Mouse (Mus musculus): ENCODE results near the gene Pycr2. TPM values are rescaled to one million over a fixed set of nuclear protein-coding genes. Genes with fewer than 3 reads are reported as not detected.
A peak's percentile ranks its signal among the peaks of the same experiment; 100 is the strongest.

Pycr2 gene
- polyA plus RNA-seq, 1 experiment, result 40.2 TPM

- Histone ChIP-seq H3K4me1 (ENCODE audit: control insufficient read depth, insufficient read depth, low read length) (peaks cover 11% of the 10 kb centered on the region; the same call in 1 of the 2 replicates), H3K4me3 (replicated peaks; ENCODE audit: insufficient read depth, low read depth, low read length) (no peak overlapping the region), H3K27me3 (ENCODE audit: control insufficient read depth, insufficient read depth, low read length) (no peaks in the 10 kb centered on the region), H3K27ac (ENCODE audit: insufficient read depth, low read length) (no peak overlapping the region)
- TF ChIP-seq CTCF (IDR thresholded peaks at IDR 0.05; ENCODE audit: borderline replicate concordance, insufficient read depth, low read depth, low read length), result no peak
- TF ChIP-seq POLR2A (IDR thresholded peaks at IDR 0.05; ENCODE audit: borderline replicate concordance, insufficient read depth, low read length), result no peak
- whole genome bisulfite sequencing, result 89% methylated on average over 17 of the region's 17 CpGs
- DNase-seq, result no peak
Observed at GRCm38 (mm10) chr1:180905876-180906275, 1.8 kb downstream of the Pycr2 start.

- TF ChIP-seq CTCF (IDR thresholded peaks at IDR 0.05; ENCODE audit: borderline replicate concordance, insufficient read depth, low read depth, low read length), result no peak
- no peak for TF ChIP-seq POLR2A (IDR thresholded peaks at IDR 0.05; ENCODE audit: borderline replicate concordance, insufficient read depth, low read length)
- DNase-seq, result no peak
- Histone ChIP-seq H3K4me3 (replicated peaks; ENCODE audit: insufficient read depth, low read depth, low read length) (no peak overlapping the region), H3K27ac (ENCODE audit: insufficient read depth, low read length) (no peak overlapping the region), H3K4me1 (ENCODE audit: control insufficient read depth, insufficient read depth, low read length) (peaks cover 11% of the 10 kb centered on the region; the same call in 1 of the 2 replicates), H3K27me3 (ENCODE audit: control insufficient read depth, insufficient read depth, low read length) (no peaks in the 10 kb centered on the region)
- 88% methylated on average over 24 of the region's 24 CpGs for WGBS
Observed at GRCm38 (mm10) chr1:180906461-180907147, 2.5 kb downstream of the Pycr2 start.

- Histone ChIP-seq H3K27ac (ENCODE audit: insufficient read depth, low read length) (no peak overlapping the region), H3K4me1 (ENCODE audit: control insufficient read depth, insufficient read depth, low read length) (0 out of 2 replicates have a peak, but pooled peaks cover 2% of the 10 kb centered on the region), H3K4me3 (replicated peaks; ENCODE audit: insufficient read depth, low read depth, low read length) (no peak overlapping the region), H3K27me3 (ENCODE audit: control insufficient read depth, insufficient read depth, low read length) (no peaks in the 10 kb centered on the region)
- peak; percentile 17; the same call in 1 of the 2 replicates for TF ChIP-seq CTCF (IDR thresholded peaks at IDR 0.05; ENCODE audit: borderline replicate concordance, insufficient read depth, low read depth, low read length)
- TF ChIP-seq POLR2A (IDR thresholded peaks at IDR 0.05; ENCODE audit: borderline replicate concordance, insufficient read depth, low read length), result no peak
- 44% methylated on average over 8 of the region's 8 CpGs for WGBS
- DNase-seq, result no peak
Observed at GRCm38 (mm10) chr1:180911138-180911537, 7.0 kb downstream of the Pycr2 start.

- TF ChIP-seq CTCF (IDR thresholded peaks at IDR 0.05; ENCODE audit: borderline replicate concordance, insufficient read depth, low read depth, low read length) (no peak), POLR2A (IDR thresholded peaks at IDR 0.05; ENCODE audit: borderline replicate concordance, insufficient read depth, low read length) (no peak)
- no peak for DNase-seq
- H3K27me3 ChIP-seq (ENCODE audit: control insufficient read depth, insufficient read depth, low read length), result no peaks in the 10 kb centered on the region
- 62% methylated on average over 20 of the region's 20 CpGs for WGBS
- no peak overlapping the region for H3K4me3 ChIP-seq (replicated peaks; ENCODE audit: insufficient read depth, low read depth, low read length)
- H3K4me1 ChIP-seq (ENCODE audit: control insufficient read depth, insufficient read depth, low read length), result no peaks in the 10 kb centered on the region
- no peak overlapping the region for H3K27ac ChIP-seq (ENCODE audit: insufficient read depth, low read length)
Observed at GRCm38 (mm10) chr1:180911653-180912287, 7.7 kb downstream of the Pycr2 start.

- 89% methylated on average over 5 of the region's 5 CpGs for WGBS
- Histone ChIP-seq H3K4me3 (replicated peaks; ENCODE audit: insufficient read depth, low read depth, low read length) (no peak overlapping the region), H3K27me3 (ENCODE audit: control insufficient read depth, insufficient read depth, low read length) (no peaks in the 10 kb centered on the region), H3K27ac (ENCODE audit: insufficient read depth, low read length) (no peak overlapping the region), H3K4me1 (ENCODE audit: control insufficient read depth, insufficient read depth, low read length) (no peaks in the 10 kb centered on the region)
- DNase-seq, result no peak
- no peak for TF ChIP-seq CTCF (IDR thresholded peaks at IDR 0.05; ENCODE audit: borderline replicate concordance, insufficient read depth, low read depth, low read length)
- TF ChIP-seq POLR2A (IDR thresholded peaks at IDR 0.05; ENCODE audit: borderline replicate concordance, insufficient read depth, low read length), result no peak
Observed at GRCm38 (mm10) chr1:180912792-180913191, 8.7 kb downstream of the Pycr2 start.

- TF ChIP-seq POLR2A (IDR thresholded peaks at IDR 0.05; ENCODE audit: borderline replicate concordance, insufficient read depth, low read length), result no peak
- Histone ChIP-seq H3K4me3 (replicated peaks; ENCODE audit: insufficient read depth, low read depth, low read length) (no peak overlapping the region), H3K27me3 (ENCODE audit: control insufficient read depth, insufficient read depth, low read length) (no peaks in the 10 kb centered on the region), H3K4me1 (ENCODE audit: control insufficient read depth, insufficient read depth, low read length) (no peaks in the 10 kb centered on the region), H3K27ac (ENCODE audit: insufficient read depth, low read length) (no peak overlapping the region)
- no peak for DNase-seq
- 64% methylated on average over 4 of the region's 4 CpGs for WGBS
Observed at GRCm38 (mm10) chr1:180913797-180914196, 9.7 kb downstream of the Pycr2 start.

- Histone ChIP-seq H3K4me1 (ENCODE audit: control insufficient read depth, insufficient read depth, low read length) (no peaks in the 10 kb centered on the region), H3K27me3 (ENCODE audit: control insufficient read depth, insufficient read depth, low read length) (no peaks in the 10 kb centered on the region), H3K4me3 (replicated peaks; ENCODE audit: insufficient read depth, low read depth, low read length) (no peak overlapping the region), H3K27ac (ENCODE audit: insufficient read depth, low read length) (no peak overlapping the region)
- 79% methylated on average over 11 of the region's 11 CpGs for WGBS
- no peak for TF ChIP-seq CTCF (IDR thresholded peaks at IDR 0.05; ENCODE audit: borderline replicate concordance, insufficient read depth, low read depth, low read length)
- TF ChIP-seq POLR2A (IDR thresholded peaks at IDR 0.05; ENCODE audit: borderline replicate concordance, insufficient read depth, low read length), result no peak
- DNase-seq, result no peak
Observed at GRCm38 (mm10) chr1:180916425-180916824, 12.3 kb downstream of the Pycr2 start.

- WGBS, result 77% methylated on average over 1 of the region's 1 CpGs
- no peak for DNase-seq
- no peaks in the 10 kb centered on the region for H3K27me3 ChIP-seq (ENCODE audit: control insufficient read depth, insufficient read depth, low read length)
- H3K4me3 ChIP-seq (replicated peaks; ENCODE audit: insufficient read depth, low read depth, low read length), result no peak overlapping the region
- H3K4me1 ChIP-seq (ENCODE audit: control insufficient read depth, insufficient read depth, low read length), result no peaks in the 10 kb centered on the region
- TF ChIP-seq POLR2A (IDR thresholded peaks at IDR 0.05; ENCODE audit: borderline replicate concordance, insufficient read depth, low read length), result no peak
- TF ChIP-seq CTCF (IDR thresholded peaks at IDR 0.05; ENCODE audit: borderline replicate concordance, insufficient read depth, low read depth, low read length), result no peak
- H3K27ac ChIP-seq (ENCODE audit: insufficient read depth, low read length), result no peak overlapping the region
Observed at GRCm38 (mm10) chr1:180917053-180917452, 13.0 kb downstream of the Pycr2 start.

All from cerebellum, adult 2 months (tissue).